Mouse (Mus musculus) forebrain, embryonic 12.5 days (tissue): ENCODE measurements at regions not wholly inside any gene's neighbourhood (a gene's known extent, or its start where the extent isn't known, plus 50 kb on each side); places are given as distances from the start of the nearest gene placed in this dataset.

Experiments used
- ATAC-seq: fragments of 200-750 bp; cut with Nextera tagmentation; 2 replicates; pipeline ENCODE4 v1.8.0; 2017; ENCODE audit warnings: moderate TSS enrichment; ENCODE audit not compliant: low FRiP score
- H3K27ac ChIP-seq: fragments of 300-500 bp; sonication (generic); 2 replicates; pipeline ENCODE4 v1.5.1; 2016; ENCODE audit warnings: mild to moderate bottlenecking
- H3K27me3 ChIP-seq: fragments of 300-500 bp; sonication (generic); 2 replicates; pipeline ENCODE4 v1.6.1; 2016; ENCODE audit warnings: mild to moderate bottlenecking
- H3K36me3 ChIP-seq: fragments of 300-500 bp; sonication (generic); replicated peaks from 2 replicates; pipeline ENCODE4 v1.6.1; 2016; ENCODE audit warnings: mild to moderate bottlenecking
- H3K4me1 ChIP-seq: fragments of 300-500 bp; sonication (generic); 2 replicates; pipeline ENCODE4 v1.6.1; 2016
- H3K4me2 ChIP-seq: fragments of 300-500 bp; sonication (generic); 2 replicates; pipeline ENCODE4 v1.6.1; 2016; ENCODE audit warnings: mild to moderate bottlenecking, moderate library complexity
- H3K4me3 ChIP-seq: fragments of 300-500 bp; sonication (generic); replicated peaks from 2 replicates; pipeline ENCODE4 v1.5.1; 2016; ENCODE audit warnings: mild to moderate bottlenecking
- H3K9ac ChIP-seq: fragments of 300-500 bp; sonication (generic); 2 replicates; pipeline ENCODE4 v1.6.1; 2016; ENCODE audit warnings: mild to moderate bottlenecking
- H3K9me3 ChIP-seq: fragments of 300-500 bp; sonication (generic); 2 replicates; pipeline ENCODE4 v1.6.1; 2016
- WGBS: fragments of 180-500 bp; shearing (Covaris S2); methylation state at CpG from one replicate; pipeline ENCODE4 v1.1.7; 2016; 5-methylcytosine and 5-hydroxymethylcytosine counted together

DNA sequence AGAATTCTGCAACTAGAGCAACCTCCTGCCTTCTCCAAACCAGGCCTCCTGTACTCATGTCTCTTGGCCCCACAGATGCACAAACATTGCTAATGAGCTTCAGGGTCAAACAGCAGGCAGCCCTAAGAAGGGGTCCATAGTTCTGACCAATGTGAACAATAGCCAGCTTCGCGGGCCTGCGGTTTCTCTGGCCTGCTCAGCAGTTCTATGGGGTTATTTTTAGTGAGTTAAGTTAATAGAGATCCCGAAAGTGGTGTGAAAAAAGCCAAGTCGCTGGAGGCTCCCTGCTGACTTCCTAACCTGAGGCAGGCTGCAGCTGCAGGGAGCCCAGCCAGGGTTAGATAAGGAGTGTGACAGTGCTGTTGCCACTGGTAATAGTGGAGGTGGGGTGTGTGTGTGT is 106.6 kb downstream of the Pdcd6ip start:
- no peaks in the 10 kb centered on the region for H3K27me3 ChIP-seq
- H3K4me3 ChIP-seq: no peak overlapping the region
- WGBS: 5% methylated on average over 5 of the region's 5 CpGs
- H3K9me3 ChIP-seq: no peaks in the 10 kb centered on the region
- no peaks in the 10 kb centered on the region for H3K4me1 ChIP-seq
- ATAC-seq: no peak
- H3K27ac ChIP-seq: no peak overlapping the region
- no peak overlapping the region for H3K4me2 ChIP-seq
- H3K36me3 ChIP-seq: no peaks in the 10 kb centered on the region
- H3K9ac ChIP-seq: no peak overlapping the region

DNA sequence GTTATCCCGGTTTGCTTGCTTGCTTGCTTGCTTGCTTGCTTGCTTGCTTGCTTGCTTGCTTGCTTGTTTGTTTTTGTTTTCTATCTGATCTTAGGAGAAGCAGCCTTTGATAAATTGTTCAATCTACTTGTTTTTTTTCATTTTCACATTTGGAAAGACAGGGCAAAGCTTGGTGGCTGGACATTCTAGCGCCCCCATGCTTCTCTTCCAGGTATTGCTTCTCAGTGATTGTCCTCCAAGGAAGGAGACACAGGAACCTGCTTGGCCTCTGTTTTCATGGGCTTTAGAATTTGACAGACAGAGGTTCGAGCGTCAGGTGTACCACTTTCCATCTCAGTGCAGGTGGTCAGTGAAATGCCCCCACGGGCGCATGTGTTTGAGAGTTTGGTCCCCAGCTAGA is 120.8 kb downstream of the Pdcd6ip start:
- no peak overlapping the region for H3K9ac ChIP-seq
- no peaks in the 10 kb centered on the region for H3K9me3 ChIP-seq
- no peak overlapping the region for H3K4me2 ChIP-seq
- ATAC-seq: no peak
- no peak overlapping the region for H3K27ac ChIP-seq
- no peaks in the 10 kb centered on the region for H3K4me1 ChIP-seq
- WGBS: 64% methylated on average over 6 of the region's 6 CpGs
- H3K27me3 ChIP-seq: no peaks in the 10 kb centered on the region
- H3K4me3 ChIP-seq: no peak overlapping the region
- no peaks in the 10 kb centered on the region for H3K36me3 ChIP-seq

DNA sequence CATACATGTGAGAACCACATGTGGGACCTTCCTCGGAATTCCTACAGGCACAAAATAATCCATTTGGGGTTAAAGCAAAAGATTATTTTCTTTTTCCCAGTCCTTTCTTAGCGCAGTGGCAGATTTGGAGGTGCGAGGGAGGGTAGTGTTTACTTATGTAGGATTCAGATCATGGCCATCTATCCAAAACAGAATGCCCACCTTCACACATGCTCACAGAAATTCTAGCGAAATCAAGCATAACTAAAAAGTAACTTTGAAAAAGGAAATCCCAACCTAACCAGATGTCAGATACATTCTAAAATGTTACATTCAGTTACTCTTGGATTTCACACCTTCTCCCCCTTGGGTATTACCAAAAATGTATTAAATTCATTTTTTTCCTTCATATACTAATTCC is 121.6 kb downstream of the Pdcd6ip start:
- H3K4me3 ChIP-seq: no peak overlapping the region
- no peaks in the 10 kb centered on the region for H3K4me1 ChIP-seq
- WGBS: 97% methylated on average over 4 of the region's 4 CpGs

DNA sequence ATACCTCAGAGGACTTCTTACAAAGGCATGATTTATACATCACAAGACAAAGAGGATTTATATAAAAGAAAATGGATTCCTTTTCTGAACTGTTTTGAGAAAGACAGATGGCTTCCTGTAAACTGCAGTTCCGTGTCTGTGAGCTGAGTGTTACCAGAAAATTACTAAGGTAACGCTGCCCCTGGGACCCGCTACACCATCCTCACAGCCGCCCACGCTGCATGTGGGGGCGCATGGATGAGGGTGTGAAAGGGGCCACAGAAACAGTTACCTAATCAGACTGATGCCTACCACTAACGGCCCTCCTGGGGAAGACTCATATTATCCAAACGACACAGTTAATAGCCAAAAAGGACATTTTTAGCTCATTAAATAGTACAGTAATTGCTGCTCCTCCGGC is 129.8 kb downstream of the Pdcd6ip start:
- Histone ChIP-seq H3K4me3 (no peak overlapping the region), H3K9ac (no peak overlapping the region), H3K27ac (no peak overlapping the region), H3K4me1 (no peaks in the 10 kb centered on the region), H3K36me3 (no peaks in the 10 kb centered on the region), H3K27me3 (no peaks in the 10 kb centered on the region), H3K4me2 (no peak overlapping the region), H3K9me3 (no peaks in the 10 kb centered on the region)
- 68% methylated on average over 9 of the region's 9 CpGs for WGBS
- ATAC-seq: no peak

More for the DNA sequence above, 121.6 kb downstream of the Pdcd6ip start:
- Histone ChIP-seq H3K4me2 (no peak overlapping the region), H3K27me3 (no peaks in the 10 kb centered on the region), H3K36me3 (no peaks in the 10 kb centered on the region), H3K9me3 (no peaks in the 10 kb centered on the region), H3K27ac (no peak overlapping the region), H3K9ac (no peak overlapping the region)
- ATAC-seq: no peak

DNA sequence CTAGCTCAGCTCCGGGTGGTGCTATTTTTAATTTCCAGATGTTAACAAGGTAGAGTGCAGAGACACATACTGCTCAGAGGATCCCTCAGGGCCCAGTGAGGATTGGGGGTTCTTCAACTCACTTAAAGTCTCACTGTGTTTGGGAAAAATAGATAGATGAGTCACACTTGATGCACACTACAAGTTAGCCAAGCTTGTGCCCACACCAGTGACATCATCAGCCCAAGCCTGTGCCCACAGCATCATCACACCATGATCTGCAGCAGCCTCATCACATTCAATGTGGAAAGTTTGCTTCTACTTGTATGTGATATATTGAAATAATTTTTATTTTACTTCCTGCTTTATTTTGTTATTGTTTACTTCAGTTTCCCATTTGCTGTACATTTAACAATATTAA is 139.2 kb downstream of the Pdcd6ip start:
- H3K4me1 ChIP-seq: no peaks in the 10 kb centered on the region
- H3K27me3 ChIP-seq: no peaks in the 10 kb centered on the region
- no peak overlapping the region for H3K27ac ChIP-seq
- no peaks in the 10 kb centered on the region for H3K36me3 ChIP-seq
- WGBS: 90% methylated on average over 1 of the region's 1 CpGs
- no peak overlapping the region for H3K9ac ChIP-seq
- H3K9me3 ChIP-seq: no peaks in the 10 kb centered on the region
- no peak for ATAC-seq
- H3K4me2 ChIP-seq: no peak overlapping the region
- no peak overlapping the region for H3K4me3 ChIP-seq

DNA sequence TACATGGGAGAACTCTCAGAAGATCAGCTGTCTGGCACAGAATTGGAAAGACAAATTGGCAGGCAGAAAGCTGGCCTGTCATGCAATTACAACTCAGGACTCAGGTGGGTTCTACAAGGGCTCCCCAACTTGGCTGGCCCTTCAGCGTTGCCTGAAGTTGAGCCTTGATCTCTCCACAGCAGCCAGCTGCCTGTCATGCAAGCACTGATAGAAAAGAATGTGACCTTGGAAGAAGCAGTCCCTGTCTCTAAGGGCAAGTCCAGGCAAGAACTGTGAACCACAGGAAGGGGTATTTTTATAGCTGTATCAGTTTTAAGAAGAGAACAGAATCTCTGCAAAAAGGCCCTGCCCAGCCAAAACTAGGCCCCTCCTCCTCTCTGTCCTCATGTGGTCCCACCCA is 140.4 kb downstream of the Pdcd6ip start:
- no peaks in the 10 kb centered on the region for H3K36me3 ChIP-seq
- H3K4me1 ChIP-seq: no peaks in the 10 kb centered on the region
- H3K27me3 ChIP-seq: no peaks in the 10 kb centered on the region
- no peak overlapping the region for H3K4me3 ChIP-seq
- WGBS: 86% methylated on average over 1 of the region's 1 CpGs
- no peak overlapping the region for H3K9ac ChIP-seq
- H3K9me3 ChIP-seq: no peaks in the 10 kb centered on the region
- H3K4me2 ChIP-seq: no peak overlapping the region
- H3K27ac ChIP-seq: no peak overlapping the region
- ATAC-seq: no peak

DNA sequence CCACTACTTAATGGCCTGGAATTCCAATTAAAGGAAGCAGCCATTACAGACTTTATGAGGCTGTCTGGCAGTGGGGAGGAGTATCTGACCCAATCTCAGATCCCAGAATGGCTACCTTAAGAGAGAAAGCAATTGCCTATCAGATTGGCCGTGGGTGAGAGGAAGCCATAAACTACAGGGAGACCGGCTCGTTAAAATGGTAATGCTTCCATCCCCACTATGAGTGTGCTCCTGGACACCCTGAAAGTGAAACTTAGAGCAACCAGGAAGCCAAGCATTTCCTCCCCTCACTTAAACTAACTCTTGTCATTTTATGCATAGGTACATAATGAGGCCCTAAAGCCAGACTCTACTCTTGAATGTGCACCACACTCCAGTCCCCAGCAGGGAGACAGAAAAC is 141.4 kb downstream of the Pdcd6ip start:
- WGBS: 83% methylated on average over 3 of the region's 3 CpGs
- H3K4me1 ChIP-seq: no peaks in the 10 kb centered on the region

DNA sequence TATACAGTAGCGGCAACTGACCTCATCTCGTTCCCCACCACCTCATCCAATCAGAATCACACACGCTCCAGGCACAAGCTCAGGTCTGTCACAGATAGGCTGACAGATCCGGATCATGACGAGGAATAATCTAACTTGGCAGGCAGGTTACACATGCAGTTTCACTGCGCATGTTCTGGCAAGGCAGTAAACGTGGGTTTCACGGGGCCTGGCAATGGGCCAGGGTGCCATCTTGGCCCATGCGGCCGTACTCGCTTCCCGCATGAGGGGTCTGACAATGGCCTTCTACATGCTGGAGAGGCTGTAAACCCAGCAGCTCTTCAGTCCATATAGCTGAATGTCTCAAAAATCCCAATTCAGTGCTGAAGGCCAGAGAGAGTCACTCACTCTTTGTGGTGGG is 154.1 kb downstream of the Pdcd6ip start:
- no peaks in the 10 kb centered on the region for H3K27me3 ChIP-seq
- 95% methylated on average over 12 of the region's 12 CpGs for WGBS
- H3K9me3 ChIP-seq: no peaks in the 10 kb centered on the region
- H3K27ac ChIP-seq: no peak overlapping the region
- no peak overlapping the region for H3K4me3 ChIP-seq
- no peak overlapping the region for H3K4me2 ChIP-seq
- no peak for ATAC-seq
- H3K4me1 ChIP-seq: no peaks in the 10 kb centered on the region
- no peak overlapping the region for H3K9ac ChIP-seq
- H3K36me3 ChIP-seq: no peaks in the 10 kb centered on the region

More for the DNA sequence above, 141.4 kb downstream of the Pdcd6ip start:
- Histone ChIP-seq H3K4me3 (no peak overlapping the region), H3K36me3 (no peaks in the 10 kb centered on the region), H3K27me3 (no peaks in the 10 kb centered on the region), H3K4me2 (no peak overlapping the region), H3K9ac (no peak overlapping the region), H3K27ac (no peak overlapping the region), H3K9me3 (no peaks in the 10 kb centered on the region)
- no peak for ATAC-seq

DNA sequence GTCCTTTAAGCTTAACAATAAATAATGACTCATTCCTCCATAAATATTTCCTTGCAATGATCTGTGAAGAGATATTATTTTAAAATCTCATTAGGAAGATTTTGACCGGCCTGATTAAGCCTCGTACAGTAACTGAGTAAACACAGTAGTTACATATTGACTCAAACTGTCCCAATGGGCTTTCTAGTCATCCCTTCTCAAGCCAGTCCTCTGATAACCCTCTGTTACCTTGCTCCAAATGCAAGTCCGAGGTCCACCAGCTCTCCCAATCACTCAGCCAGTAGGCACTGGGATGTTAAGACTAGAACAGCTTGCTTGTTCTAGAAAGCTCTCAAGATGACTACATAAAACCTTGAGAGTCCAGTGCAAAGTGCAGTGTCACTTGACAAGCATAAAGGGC is 160.6 kb downstream of the Pdcd6ip start:
- WGBS: 88% methylated on average over 3 of the region's 3 CpGs
- H3K4me2 ChIP-seq: no peak overlapping the region
- H3K36me3 ChIP-seq: no peaks in the 10 kb centered on the region
- H3K4me1 ChIP-seq: no peaks in the 10 kb centered on the region
- no peak overlapping the region for H3K27ac ChIP-seq
- no peak overlapping the region for H3K4me3 ChIP-seq
- no peaks in the 10 kb centered on the region for H3K27me3 ChIP-seq
- no peak overlapping the region for H3K9ac ChIP-seq
- H3K9me3 ChIP-seq: no peaks in the 10 kb centered on the region
- no peak for ATAC-seq

DNA sequence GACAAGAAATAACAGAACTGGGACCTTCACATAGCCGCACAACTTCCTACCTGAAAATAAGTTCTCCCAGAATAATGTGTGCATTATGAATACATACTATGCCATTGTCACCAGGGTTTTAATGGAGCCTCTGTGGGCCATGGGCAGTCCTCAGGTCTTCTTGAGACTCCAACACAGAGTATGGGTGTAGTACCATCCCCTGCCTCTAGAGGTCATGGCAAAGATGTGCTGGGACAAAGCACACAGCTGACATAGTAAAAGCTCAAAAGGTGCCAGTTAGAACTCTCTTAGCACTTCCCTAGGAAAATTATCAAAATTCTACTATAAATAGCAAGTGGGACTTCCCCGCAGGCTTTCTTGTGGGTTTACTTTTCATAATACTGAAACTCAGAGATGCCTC is 179.5 kb downstream of the Pdcd6ip start:
- 86% methylated on average over 2 of the region's 2 CpGs for WGBS
- H3K27me3 ChIP-seq: no peaks in the 10 kb centered on the region
- no peak overlapping the region for H3K9ac ChIP-seq
- no peak overlapping the region for H3K4me3 ChIP-seq
- H3K4me1 ChIP-seq: no peaks in the 10 kb centered on the region
- no peaks in the 10 kb centered on the region for H3K9me3 ChIP-seq
- ATAC-seq: no peak
- H3K4me2 ChIP-seq: no peak overlapping the region
- no peaks in the 10 kb centered on the region for H3K36me3 ChIP-seq
- no peak overlapping the region for H3K27ac ChIP-seq

DNA sequence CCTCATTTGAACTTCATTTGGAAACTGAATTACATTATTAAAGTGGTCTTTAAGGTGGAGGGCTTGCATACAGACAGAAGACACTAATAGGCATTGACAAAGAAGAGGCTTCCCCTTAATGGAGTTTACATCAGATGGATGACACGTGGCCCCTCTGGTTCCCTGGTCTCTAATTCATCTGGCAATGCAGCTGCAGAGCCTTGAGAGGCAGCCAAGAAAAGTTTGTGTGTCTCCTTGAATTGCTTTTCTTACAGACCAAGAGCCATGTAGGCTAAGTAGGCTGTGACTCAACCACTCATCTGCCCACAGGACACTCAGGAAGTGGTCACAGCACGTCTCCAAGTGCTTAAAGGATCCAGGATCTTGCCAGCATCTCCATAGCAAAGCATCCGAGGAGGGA is 183.8 kb downstream of the Pdcd6ip start:
- WGBS: 63% methylated on average over 3 of the region's 3 CpGs
- Histone ChIP-seq H3K36me3 (no peaks in the 10 kb centered on the region), H3K27ac (no peak overlapping the region), H3K4me1 (peaks cover 4% of the 10 kb centered on the region; the same call in 1 of the 2 replicates), H3K9me3 (no peaks in the 10 kb centered on the region), H3K27me3 (no peaks in the 10 kb centered on the region), H3K9ac (no peak overlapping the region), H3K4me3 (no peak overlapping the region), H3K4me2 (no peak overlapping the region)
- no peak for ATAC-seq

DNA sequence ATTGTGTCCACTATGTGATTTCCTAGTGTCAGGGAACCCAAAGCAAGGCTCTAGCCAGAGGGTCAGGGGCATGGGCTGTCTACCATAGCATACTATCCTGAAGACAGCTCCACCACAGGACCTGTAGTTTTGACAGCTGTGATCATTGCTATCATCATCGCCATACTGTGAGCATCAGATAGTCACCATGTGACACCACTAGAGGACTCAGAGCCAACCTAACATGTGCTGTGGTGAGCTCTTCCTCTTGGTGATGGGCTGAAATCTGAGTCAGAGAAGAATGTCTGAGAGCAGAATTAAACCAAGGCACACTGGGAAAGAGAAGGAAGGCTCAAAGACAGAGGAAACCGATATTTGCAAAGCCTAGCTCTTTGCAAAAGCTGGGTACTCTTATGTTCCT is 184.9 kb downstream of the Pdcd6ip start:
- no peaks in the 10 kb centered on the region for H3K36me3 ChIP-seq
- H3K4me3 ChIP-seq: no peak overlapping the region
- H3K27ac ChIP-seq: no peak overlapping the region
- H3K9ac ChIP-seq: no peak overlapping the region
- no peaks in the 10 kb centered on the region for H3K27me3 ChIP-seq
- H3K4me1 ChIP-seq: peaks cover 4% of the 10 kb centered on the region; the same call in 1 of the 2 replicates
- WGBS: 96% methylated on average over 2 of the region's 2 CpGs
- ATAC-seq: no peak
- no peaks in the 10 kb centered on the region for H3K9me3 ChIP-seq
- H3K4me2 ChIP-seq: no peak overlapping the region

DNA sequence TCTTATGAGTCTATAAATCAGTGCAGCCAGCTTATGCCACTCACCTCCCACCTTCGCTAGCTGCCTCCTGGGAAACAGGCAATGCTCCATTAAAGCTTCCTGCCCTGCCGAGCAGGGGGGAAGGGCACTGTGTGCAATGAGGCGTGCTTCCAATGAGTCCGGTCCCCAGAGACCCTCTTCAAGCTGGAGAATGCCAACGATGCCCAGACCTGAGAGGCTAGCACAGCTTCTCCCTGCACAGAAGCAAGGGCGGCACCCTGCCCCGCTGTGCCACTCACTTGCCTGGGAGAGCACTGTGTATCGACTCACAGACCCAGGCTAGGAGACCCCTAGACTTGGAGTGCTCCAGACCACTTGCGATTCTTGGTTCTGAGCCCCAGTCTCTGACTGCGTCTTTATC is 188.3 kb downstream of the Pdcd6ip start:
- WGBS: 70% methylated on average over 10 of the region's 10 CpGs
- Histone ChIP-seq H3K4me2 (no peak overlapping the region), H3K4me3 (no peak overlapping the region), H3K27ac (no peak overlapping the region), H3K9ac (no peak overlapping the region), H3K4me1 (peaks cover 4% of the 10 kb centered on the region; the same call in 1 of the 2 replicates), H3K27me3 (no peaks in the 10 kb centered on the region), H3K9me3 (no peaks in the 10 kb centered on the region), H3K36me3 (no peaks in the 10 kb centered on the region)
- ATAC-seq: no peak

DNA sequence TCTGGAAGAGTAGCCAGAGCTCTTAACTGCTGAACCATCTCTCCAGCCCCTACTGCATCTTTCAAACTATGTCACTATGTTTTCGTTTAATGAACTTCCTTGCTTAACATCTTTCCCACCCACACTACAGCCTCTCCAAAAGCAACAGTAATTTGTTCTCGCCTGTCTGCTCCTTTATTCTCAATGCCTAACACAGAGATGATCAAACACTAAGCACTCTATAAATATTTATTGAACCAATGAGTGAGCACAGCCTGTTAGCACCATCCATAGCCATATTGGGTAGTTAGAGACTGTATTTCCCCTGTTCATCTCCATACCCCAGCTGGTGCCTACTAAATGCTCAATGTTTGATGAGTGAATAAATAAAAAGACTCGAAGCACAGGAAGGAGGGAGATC is 189.6 kb downstream of the Pdcd6ip start:
- H3K27ac ChIP-seq: no peak overlapping the region
- no peaks in the 10 kb centered on the region for H3K27me3 ChIP-seq
- H3K4me3 ChIP-seq: no peak overlapping the region
- H3K4me1 ChIP-seq: peaks cover 4% of the 10 kb centered on the region; the same call in 1 of the 2 replicates
- WGBS: 79% methylated on average over 3 of the region's 3 CpGs
- H3K36me3 ChIP-seq: no peaks in the 10 kb centered on the region
- no peak overlapping the region for H3K4me2 ChIP-seq
- H3K9ac ChIP-seq: no peak overlapping the region
- no peaks in the 10 kb centered on the region for H3K9me3 ChIP-seq
- ATAC-seq: no peak
